Mouse (Mus musculus): ENCODE data around the gene Fam126b. TPM values are rescaled to one million over a fixed set of nuclear protein-coding genes. Genes with fewer than 3 reads are reported as not detected.
A peak's percentile ranks its signal among the peaks of the same experiment; 100 is the strongest.
"Not testable (repeated sequence)": the region's sequence is repeated elsewhere in the genome, so short reads cannot be mapped to it uniquely, and the experiment has no call there.

Gene Fam126b
- total RNA-seq (2022) = 10 to 100 TPM; 32.3 to 50.3 (median 43.5) TPM

GRCm38 (mm10) chr1:58586171-58586997, at the start of gene Fam126b, which contains the start of gene Ndufb3:
TSS of gene Fam126b (minus strand) at chr1:58586323.
TSS of gene Ndufb3 (plus strand) at chr1:58586384.
- peak; percentile 84 for DNase-seq

GRCm38 (mm10) chr1:58628847-58629246, 42.7 kb upstream of the Fam126b start:
- not testable (repeated sequence) for DNase-seq

- DNase-seq = no peak
These were observed 36.0 kb upstream of the Fam126b start for GRCm38 (mm10) chr1:58621996-58622748.

- DNase-seq = no peak
These were observed 35.1 kb upstream of the Fam126b start for GRCm38 (mm10) chr1:58621251-58621650.

GRCm38 (mm10) chr1:58618766-58619165, 32.6 kb upstream of the Fam126b start:
- no peak for DNase-seq

GRCm38 (mm10) chr1:58617978-58618668, 32.0 kb upstream of the Fam126b start:
- DNase-seq = no peak

GRCm38 (mm10) chr1:58617076-58617475, 31.0 kb upstream of the Fam126b start:
- DNase-seq = no peak

- no peak for DNase-seq
These were observed 30.1 kb upstream of the Fam126b start for GRCm38 (mm10) chr1:58616176-58616575.

- DNase-seq = no peak
These were observed 29.0 kb upstream of the Fam126b start for GRCm38 (mm10) chr1:58615146-58615545.

- no peak for DNase-seq
These were observed 28.3 kb upstream of the Fam126b start for GRCm38 (mm10) chr1:58614424-58614823.

- no peak for DNase-seq
These were observed 27.7 kb upstream of the Fam126b start for GRCm38 (mm10) chr1:58613786-58614185.

- DNase-seq = no peak
These were observed 24.5 kb upstream of the Fam126b start for GRCm38 (mm10) chr1:58610611-58611010.

- DNase-seq = no peak
These were observed 24.0 kb upstream of the Fam126b start for GRCm38 (mm10) chr1:58610166-58610565.

GRCm38 (mm10) chr1:58609591-58609990, 23.5 kb upstream of the Fam126b start:
- DNase-seq = not testable (repeated sequence)

GRCm38 (mm10) chr1:58603738-58604137, 17.6 kb upstream of the Fam126b start:
- DNase-seq = peak; percentile 45

GRCm38 (mm10) chr1:58602681-58603080, 16.6 kb upstream of the Fam126b start:
- no peak for DNase-seq

- DNase-seq = no peak
These were observed 1.4 kb upstream of the Fam126b start for GRCm38 (mm10) chr1:58587491-58587890.

GRCm38 (mm10) chr1:58585373-58586170, 551 bp downstream of the Fam126b start:
- DNase-seq = peak; percentile 30

GRCm38 (mm10) chr1:58584271-58584670, 1.9 kb downstream of the Fam126b start:
- no peak for DNase-seq

- no peak for DNase-seq
These were observed 3.5 kb downstream of the Fam126b start for GRCm38 (mm10) chr1:58582611-58583010.

- DNase-seq = no peak
These were observed 6.9 kb downstream of the Fam126b start for GRCm38 (mm10) chr1:58579179-58579578.

- DNase-seq = no peak
These were observed 15.7 kb downstream of the Fam126b start for GRCm38 (mm10) chr1:58570437-58570836.

Measured in adrenal gland, adult 8-10 months (tissue).